9 mouse cellular contexts compared by ENCODE assay signal in genomic region chr17:29007243-29007640, GRCm38 (mm10). TPM values are rescaled to one million over a fixed set of nuclear protein-coding genes. Genes with fewer than 3 reads are reported as not detected.
DNase-seq lines count a peak whose midpoint lies in the region; ATAC-seq and TF ChIP-seq lines count a peak whose summit lies in the region.
"Had no signal": no experiment of that assay in that cellular context is flagged by ENCODE, and none has a peak within 500 bp of the region (broad histone marks: within the 10 kb centered on the region; RNA-seq: fewer than 3 reads in every experiment).

No protein-coding gene starts in this region.

- H3K4me3 ChIP-seq in heart, adult 2 months = peak overlapping the region; percentile 95
- peak overlapping the region; percentile 98 for H3K4me3 ChIP-seq in embryonic facial prominence, embryonic 14.5 days (ENCODE audit: low read depth, low read length)
- H3K4me3 ChIP-seq in intestine, embryonic 14.5 days (ENCODE audit: low read depth, low read length) = peak overlapping the region; percentile 98
- H3K4me3 ChIP-seq in midbrain, embryonic 16.5 days (ENCODE audit: low read depth, low read length) = peak overlapping the region; percentile 81

- peak overlapping the region; percentile 92 for H3K9ac ChIP-seq in heart, adult 2 months (ENCODE audit: low read depth, low read length)
- peak overlapping the region; percentile 91 for H3K9ac ChIP-seq in embryonic facial prominence, embryonic 14.5 days (ENCODE audit: low read depth, low read length)
- peak overlapping the region; percentile 94 for H3K9ac ChIP-seq in intestine, embryonic 14.5 days (ENCODE audit: low read length)
- H3K9ac ChIP-seq in midbrain, embryonic 16.5 days (ENCODE audit: low read depth, low read length) = peak overlapping the region; percentile 89

- H3K36me3 ChIP-seq in heart, adult 2 months (ENCODE audit: control insufficient read depth, insufficient read depth, low read length) = peaks cover 10% of the 10 kb centered on the region
- no peaks in the 10 kb centered on the region for H3K36me3 ChIP-seq in embryonic facial prominence, embryonic 14.5 days (ENCODE audit: control insufficient read depth, insufficient read depth, low read length)
- no peaks in the 10 kb centered on the region for H3K36me3 ChIP-seq in intestine, embryonic 14.5 days (ENCODE audit: control insufficient read depth, insufficient read depth, low read length)
- H3K36me3 ChIP-seq in midbrain, embryonic 16.5 days (ENCODE audit: control insufficient read depth, insufficient read depth, low read length) = no peaks in the 10 kb centered on the region

- TF ChIP-seq EP300 in heart, adult 2 months (IDR thresholded peaks at IDR 0.05; ENCODE audit: insufficient read depth, low read depth, low read length) = no peak

- TF ChIP-seq CTCF in heart, adult 2 months (IDR thresholded peaks at IDR 0.05) = no peak

- ATAC-seq in embryonic facial prominence, embryonic 14.5 days (ENCODE audit: low read depth) = no peak
- ATAC-seq in intestine, embryonic 14.5 days (replicated peaks; ENCODE audit: low FRiP score, low TSS enrichment, low read depth) = no peak
- ATAC-seq in midbrain, embryonic 16.5 days = peak; percentile 61; the same call in 1 of the 2 replicates

- peak overlapping the region; percentile 78 for H3K4me2 ChIP-seq in embryonic facial prominence, embryonic 14.5 days (ENCODE audit: low read depth, low read length)
- peak overlapping the region; percentile 81 for H3K4me2 ChIP-seq in intestine, embryonic 14.5 days (ENCODE audit: low read length)
- peak overlapping the region; percentile 91 for H3K4me2 ChIP-seq in midbrain, embryonic 16.5 days (ENCODE audit: low read length)

- peaks cover 6% of the 10 kb centered on the region for H3K4me1 ChIP-seq in heart, adult 2 months (ENCODE audit: control insufficient read depth, insufficient read depth, low read length)
- peaks cover 3% of the 10 kb centered on the region; the same call in 1 of the 2 replicates for H3K4me1 ChIP-seq in embryonic facial prominence, embryonic 14.5 days (ENCODE audit: control insufficient read depth, insufficient read depth, low read length)
- peaks cover 10% of the 10 kb centered on the region for H3K4me1 ChIP-seq in intestine, embryonic 14.5 days (replicated peaks; ENCODE audit: control insufficient read depth, insufficient read depth, low read length)
- H3K4me1 ChIP-seq in midbrain, embryonic 16.5 days (ENCODE audit: control insufficient read depth, insufficient read depth, low read length) = peaks cover 21% of the 10 kb centered on the region

- H3K9me3 ChIP-seq in embryonic facial prominence, embryonic 14.5 days (ENCODE audit: control insufficient read depth, low read length) = no peaks in the 10 kb centered on the region
- no peaks in the 10 kb centered on the region for H3K9me3 ChIP-seq in intestine, embryonic 14.5 days (ENCODE audit: control insufficient read depth, low read length)
- H3K9me3 ChIP-seq in midbrain, embryonic 16.5 days (replicated peaks; ENCODE audit: control insufficient read depth, low read length, poor library complexity, severe bottlenecking) = no peaks in the 10 kb centered on the region

- no peaks in the 10 kb centered on the region for H3K27me3 ChIP-seq in heart, adult 2 months (ENCODE audit: control insufficient read depth, insufficient read depth, low read length)
- no peaks in the 10 kb centered on the region for H3K27me3 ChIP-seq in embryonic facial prominence, embryonic 14.5 days (replicated peaks; ENCODE audit: control insufficient read depth, insufficient read depth, low read length)
- H3K27me3 ChIP-seq in intestine, embryonic 14.5 days (replicated peaks; ENCODE audit: control insufficient read depth, insufficient read depth, low read length) = no peaks in the 10 kb centered on the region
- no peaks in the 10 kb centered on the region for H3K27me3 ChIP-seq in midbrain, embryonic 16.5 days (ENCODE audit: control insufficient read depth, insufficient read depth, low read depth, low read length)
- H3K27me3 ChIP-seq: Patski had no signal

- H3K27ac ChIP-seq in heart, adult 2 months = peak overlapping the region; percentile 98
- H3K27ac ChIP-seq in embryonic facial prominence, embryonic 14.5 days (replicated peaks; ENCODE audit: low read depth, low read length) = peak overlapping the region; percentile 86
- H3K27ac ChIP-seq in intestine, embryonic 14.5 days (ENCODE audit: low read depth) = peak overlapping the region; percentile 87
- H3K27ac ChIP-seq in midbrain, embryonic 16.5 days (ENCODE audit: low read length) = peak overlapping the region; percentile 89

- no peak for DNase-seq in heart, adult 2 months
- DNase-seq in heart, postnatal 25 days (ENCODE audit: low spot score) = no peak
- DNase-seq in CD8-positive naive resting alpha-beta T cell, adult 2 months (ENCODE audit: low read depth in 2 of 2, low spot score in 2 of 2) = peak; percentile 25 to 28
- DNase-seq in embryonic facial prominence, embryonic 14.5 days (ENCODE audit: low spot score) = no peak
- DNase-seq in intestine, embryonic 14.5 days (ENCODE audit: low spot score) = no peak
- DNase-seq in adrenal gland, postnatal 25 days = no peak
- no peak for DNase-seq in urinary bladder, adult 18-20 months (ENCODE audit: low spot score in 2 of 2)

- intact Hi-C loops in heart, adult 2 months (cut with DNase I) = loop anchor here (5.0 kb wide), 1 partner anchor 55 kb away; the partner anchor contains the start of gene Kctd20
- intact Hi-C loops in heart, postnatal 25 days (cut with DNase I) = loop anchor here (2.0 to 5.0 kb wide), 2 partner anchors 26 to 315 kb away; partner anchors contain the start of genes Mapk14, Slc26a8 and Srsf3

- TF ChIP-seq POLR2A in heart, adult 2 months (IDR thresholded peaks at IDR 0.05; ENCODE audit: insufficient read depth, low read depth, low read length) = no peak

- WGBS in heart, adult 2 months = 0% methylated on average over 19 of the region's 19 CpGs
- 0% methylated on average over 19 of the region's 19 CpGs for WGBS in embryonic facial prominence, embryonic 14.5 days
- under 1% methylated on average over 19 of the region's 19 CpGs for WGBS in intestine, embryonic 14.5 days
- under 1% methylated on average over 19 of the region's 19 CpGs for WGBS in midbrain, embryonic 16.5 days

- H3K79me2 ChIP-seq in heart, adult 2 months (replicated peaks; ENCODE audit: control insufficient read depth, insufficient read depth, low read length) = peaks cover 7% of the 10 kb centered on the region; the same call in 1 of the 2 replicates

RNA-seq across cellular contexts. Expression of gene Stk38, which starts 0.6 kb away (rescaled TPM):
- 10 to 100 TPM; 29.5 to 32.5 TPM for total RNA-seq in heart, adult 2 months (2021)
- polyA plus RNA-seq in heart, adult 2 months (2012; rRNA removed) = 41.6 and 50.5 TPM in 2 replicates
- total RNA-seq in heart, postnatal 25 days (2021) = 10 to 100 TPM; 32.8 to 38.2 TPM
- 87.0 and 88.7 TPM in 2 replicates for polyA plus RNA-seq in embryonic facial prominence, embryonic 14.5 days (2014; fragmentation: Nextera tagmentation; extraction: Ambion mirVana)
- 91.6 and 108 TPM in 2 replicates for polyA plus RNA-seq in intestine, embryonic 14.5 days (2014; fragmentation: Nextera tagmentation; extraction: Ambion mirVana)
- polyA plus RNA-seq in midbrain, embryonic 16.5 days (2015; fragmentation: Nextera tagmentation; extraction: Ambion mirVana) = 83.1 and 90.9 TPM in 2 replicates
- total RNA-seq in adrenal gland, postnatal 25 days (2021) = 79.5 TPM in 2 replicates

RNA-seq across cellular contexts. Expression of gene Srsf3, which starts 25.2 kb away (rescaled TPM):
- 10 to 100 TPM; 64.5 to 84.9 TPM for total RNA-seq in heart, adult 2 months (2021)
- 84.5 and 104 TPM in 2 replicates for polyA plus RNA-seq in heart, adult 2 months (2012; rRNA removed)
- 10 to 100 TPM; 68.9 to 75.4 TPM for total RNA-seq in heart, postnatal 25 days (2021)
- polyA plus RNA-seq in embryonic facial prominence, embryonic 14.5 days (2014; fragmentation: Nextera tagmentation; extraction: Ambion mirVana) = 494 and 574 TPM in 2 replicates
- polyA plus RNA-seq in intestine, embryonic 14.5 days (2014; fragmentation: Nextera tagmentation; extraction: Ambion mirVana) = 585 and 647 TPM in 2 replicates
- 425 and 475 TPM in 2 replicates for polyA plus RNA-seq in midbrain, embryonic 16.5 days (2015; fragmentation: Nextera tagmentation; extraction: Ambion mirVana)
- 119 and 172 TPM in 2 replicates for total RNA-seq in adrenal gland, postnatal 25 days (2021)

RNA-seq across cellular contexts. Expression of gene Kctd20, which starts 55.5 kb away (rescaled TPM):
- 10 to 100 TPM; 55.7 to 55.8 TPM for total RNA-seq in heart, adult 2 months (2021)
- 23.8 and 44.7 TPM in 2 replicates for polyA plus RNA-seq in heart, adult 2 months (2012; rRNA removed)
- total RNA-seq in heart, postnatal 25 days (2021) = 10 to 100 TPM; 54.9 to 64.2 TPM
- 79.0 and 90.7 TPM in 2 replicates for polyA plus RNA-seq in embryonic facial prominence, embryonic 14.5 days (2014; fragmentation: Nextera tagmentation; extraction: Ambion mirVana)
- 72.6 and 82.4 TPM in 2 replicates for polyA plus RNA-seq in intestine, embryonic 14.5 days (2014; fragmentation: Nextera tagmentation; extraction: Ambion mirVana)
- 92.4 and 93.4 TPM in 2 replicates for polyA plus RNA-seq in midbrain, embryonic 16.5 days (2015; fragmentation: Nextera tagmentation; extraction: Ambion mirVana)
- total RNA-seq in adrenal gland, postnatal 25 days (2021) = 47.8 and 69.8 TPM in 2 replicates

Comparison
In these comparisons a context has a peak if more than half of its experiments do, and no peak if none do; other contexts are left out.
1. DNase-seq: peak in CD8-positive naive resting alpha-beta T cell, adult 2 months (2 of 2); none in heart, adult 2 months (0 of 2), heart, postnatal 25 days (single experiment), embryonic facial prominence, embryonic 14.5 days (single experiment), intestine, embryonic 14.5 days (single experiment), adrenal gland, postnatal 25 days (single experiment) and urinary bladder, adult 18-20 months (0 of 2).
2. Peak in every context shown above with its lines, with median percentiles within 50 percentile points of each other: H3K27ac ChIP-seq, H3K4me3 ChIP-seq, H3K9ac ChIP-seq and H3K4me2 ChIP-seq.